Mouse (Mus musculus) liver, embryonic 11.5 days (tissue): ENCODE data around the gene Rras. TPM values are rescaled to one million over a fixed set of nuclear protein-coding genes. Genes with fewer than 3 reads are reported as not detected.
A peak's percentile ranks its signal among the peaks of the same experiment; 100 is the strongest.

ENCODE experiments used
- ATAC-seq: fragments of 200-750 bp; cut with Nextera tagmentation; replicated peaks from 2 replicates; pipeline ENCODE4 v1.8.0; 2017; ENCODE audit warnings: moderate number of reproducible peaks, mild to moderate bottlenecking, moderate TSS enrichment, moderate library complexity; ENCODE audit not compliant: low FRiP score
- DNase-seq: peaks from one replicate; pipeline ENCODE4 v3.0.0-alpha.2; 2017; ENCODE audit warnings: low spot score
- H3K27ac ChIP-seq: fragments of 300-500 bp; sonication (generic); 2 replicates; pipeline ENCODE4 v1.5.1; 2014; ENCODE audit warnings: mild to moderate bottlenecking, low read depth, low read length, control low read depth
- H3K27me3 ChIP-seq: fragments of 300-500 bp; sonication (generic); replicated peaks from 2 replicates; pipeline ENCODE4 v1.6.1; 2014; ENCODE audit warnings: low read length, mixed read lengths; ENCODE audit not compliant: control insufficient read depth, insufficient read depth
- H3K36me3 ChIP-seq: fragments of 300-500 bp; sonication (generic); 2 replicates; pipeline ENCODE4 v1.6.1; 2014; ENCODE audit warnings: mild to moderate bottlenecking, low read length, moderate library complexity, mixed read lengths; ENCODE audit not compliant: control insufficient read depth, insufficient read depth
- H3K4me1 ChIP-seq: fragments of 300-500 bp; sonication (generic); replicated peaks from 2 replicates; pipeline ENCODE4 v1.6.1; 2014; ENCODE audit warnings: low read length, mixed read lengths; ENCODE audit not compliant: control insufficient read depth, insufficient read depth
- H3K4me2 ChIP-seq: fragments of 300-500 bp; sonication (generic); 2 replicates; pipeline ENCODE4 v1.6.1; 2014; ENCODE audit warnings: mild to moderate bottlenecking, control low read depth, moderate library complexity
- H3K4me3 ChIP-seq: fragments of 300-500 bp; sonication (generic); 2 replicates; pipeline ENCODE4 v1.5.1; 2014; ENCODE audit warnings: low read depth, low read length, control low read depth
- H3K9ac ChIP-seq: fragments of 300-500 bp; sonication (generic); 2 replicates; pipeline ENCODE4 v1.6.1; 2014; ENCODE audit warnings: low read depth, low read length, control low read depth
- H3K9me3 ChIP-seq: fragments of 300-500 bp; sonication (generic); 2 replicates; pipeline ENCODE4 v1.6.1; 2016; ENCODE audit warnings: low read length, inconsistent platforms, mixed read lengths; ENCODE audit not compliant: control insufficient read depth
- WGBS: fragments of 180-500 bp; shearing (Covaris S2); extraction: QIAGEN DNeasy Blood & Tissue Kit; methylation state at CpG from one replicate; pipeline ENCODE4 v1.1.7; 2014; 5-methylcytosine and 5-hydroxymethylcytosine counted together
- polyA plus RNA-seq: library from polyadenylated mRNA; unstranded; fragments of >200 nt; fragmentation: Nextera tagmentation; extraction: Ambion mirVana; gene quantifications from 2 replicates; pipeline ENCODE4 v1.2.1, GENCODE M21; 2014

The Rras gene
- polyA plus RNA-seq, 1 experiment from 2014 or later = 21.6 TPM

GRCm38 (mm10) chr7:45027761-45028160 is 10.0 kb downstream of the Rras start:
- ATAC-seq = no peak
- WGBS = 82% methylated on average over 9 of the region's 9 CpGs
- Histone ChIP-seq H3K27ac (no peak overlapping the region), H3K9ac (no peak overlapping the region), H3K4me1 (no peaks in the 10 kb centered on the region; the same call in 1 of the 2 replicates), H3K9me3 (no peaks in the 10 kb centered on the region), H3K27me3 (no peaks in the 10 kb centered on the region), H3K36me3 (peaks cover 43% of the 10 kb centered on the region), H3K4me2 (no peak overlapping the region), H3K4me3 (no peak overlapping the region)
- DNase-seq = no peak

GRCm38 (mm10) chr7:45028351-45028750 is 10.6 kb downstream of the Rras start:
- no peak overlapping the region for H3K27ac ChIP-seq
- H3K36me3 ChIP-seq = peaks cover 48% of the 10 kb centered on the region
- DNase-seq (no peak), ATAC-seq (no peak)
- H3K4me1 ChIP-seq = no peaks in the 10 kb centered on the region; the same call in 1 of the 2 replicates
- H3K9ac ChIP-seq = no peak overlapping the region
- no peak overlapping the region for H3K4me2 ChIP-seq
- no peaks in the 10 kb centered on the region for H3K9me3 ChIP-seq
- WGBS = 90% methylated on average over 11 of the region's 11 CpGs
- H3K4me3 ChIP-seq = no peak overlapping the region
- no peaks in the 10 kb centered on the region for H3K27me3 ChIP-seq

GRCm38 (mm10) chr7:45029995-45030394 is 12.2 kb downstream of the Rras start:
- H3K36me3 ChIP-seq = peaks cover 65% of the 10 kb centered on the region
- H3K9ac ChIP-seq = no peak overlapping the region
- ATAC-seq (no peak), DNase-seq (no peak)
- 92% methylated on average over 6 of the region's 6 CpGs for WGBS
- H3K9me3 ChIP-seq = no peaks in the 10 kb centered on the region
- no peaks in the 10 kb centered on the region; the same call in 1 of the 2 replicates for H3K4me1 ChIP-seq
- no peak overlapping the region for H3K27ac ChIP-seq
- no peak overlapping the region for H3K4me2 ChIP-seq
- no peak overlapping the region for H3K4me3 ChIP-seq
- H3K27me3 ChIP-seq = no peaks in the 10 kb centered on the region

GRCm38 (mm10) chr7:45030857-45031256 is 13.1 kb downstream of the Rras start:
- no peak overlapping the region for H3K4me3 ChIP-seq
- H3K9ac ChIP-seq = no peak overlapping the region
- no peak overlapping the region for H3K27ac ChIP-seq
- no peaks in the 10 kb centered on the region for H3K9me3 ChIP-seq
- no peaks in the 10 kb centered on the region for H3K27me3 ChIP-seq
- DNase-seq = no peak
- ATAC-seq = no peak
- 90% methylated on average over 8 of the region's 8 CpGs for WGBS
- peaks cover 67% of the 10 kb centered on the region for H3K36me3 ChIP-seq
- no peak overlapping the region for H3K4me2 ChIP-seq
- no peaks in the 10 kb centered on the region for H3K4me1 ChIP-seq

GRCm38 (mm10) chr7:45033722-45034359 is 16.1 kb downstream of the Rras start:
- no peaks in the 10 kb centered on the region for H3K9me3 ChIP-seq
- H3K36me3 ChIP-seq = peaks cover 76% of the 10 kb centered on the region
- 91% methylated on average over 19 of the region's 19 CpGs for WGBS
- no peaks in the 10 kb centered on the region for H3K27me3 ChIP-seq
- no peak for ATAC-seq
- no peaks in the 10 kb centered on the region for H3K4me1 ChIP-seq
- H3K27ac ChIP-seq = no peak overlapping the region
- no peak overlapping the region for H3K4me3 ChIP-seq
- no peak for DNase-seq
- H3K4me2 ChIP-seq = no peak overlapping the region
- H3K9ac ChIP-seq = no peak overlapping the region

- H3K4me1 ChIP-seq = no peaks in the 10 kb centered on the region
- DNase-seq (no peak), ATAC-seq (no peak)
- H3K36me3 ChIP-seq = peaks cover 79% of the 10 kb centered on the region
- no peak overlapping the region for H3K27ac ChIP-seq
- WGBS = 85% methylated on average over 3 of the region's 3 CpGs
- H3K9me3 ChIP-seq = no peaks in the 10 kb centered on the region
- no peaks in the 10 kb centered on the region for H3K27me3 ChIP-seq
- H3K9ac ChIP-seq = no peak overlapping the region
- no peak overlapping the region for H3K4me3 ChIP-seq
- no peak overlapping the region for H3K4me2 ChIP-seq
Measured at GRCm38 (mm10) chr7:45035631-45036030, 17.9 kb downstream of the Rras start.

- 86% methylated on average over 11 of the region's 11 CpGs for WGBS
- H3K36me3 ChIP-seq = peaks cover 78% of the 10 kb centered on the region
Measured at GRCm38 (mm10) chr7:45036702-45037101, 18.9 kb downstream of the Rras start.

GRCm38 (mm10) chr7:45037720-45038361 is 20.1 kb downstream of the Rras start:
- Histone ChIP-seq H3K9me3 (no peaks in the 10 kb centered on the region), H3K4me2 (no peak overlapping the region), H3K27ac (no peak overlapping the region), H3K4me1 (no peaks in the 10 kb centered on the region), H3K9ac (no peak overlapping the region), H3K27me3 (no peaks in the 10 kb centered on the region), H3K36me3 (peaks cover 75% of the 10 kb centered on the region), H3K4me3 (no peak overlapping the region; the same call in 1 of the 2 replicates)
- WGBS = 63% methylated on average over 7 of the region's 7 CpGs
- ATAC-seq = 0 out of 2 replicates have a peak, but pooled peaks have one; percentile 66
- peak; percentile 66 for DNase-seq

More at GRCm38 (mm10) chr7:45036702-45037101, 18.9 kb downstream of the Rras start:
- no peaks in the 10 kb centered on the region for H3K4me1 ChIP-seq
- H3K9ac ChIP-seq = no peak overlapping the region
- H3K27me3 ChIP-seq = no peaks in the 10 kb centered on the region
- DNase-seq = no peak
- H3K4me3 ChIP-seq = no peak overlapping the region
- H3K27ac ChIP-seq = no peak overlapping the region
- ATAC-seq = no peak
- no peak overlapping the region for H3K4me2 ChIP-seq
- H3K9me3 ChIP-seq = no peaks in the 10 kb centered on the region

- no peaks in the 10 kb centered on the region for H3K9me3 ChIP-seq
- H3K36me3 ChIP-seq = peaks cover 75% of the 10 kb centered on the region
- H3K4me2 ChIP-seq = no peak overlapping the region
- H3K27ac ChIP-seq = no peak overlapping the region
- DNase-seq (no peak), ATAC-seq (no peak)
- WGBS = 90% methylated on average over 9 of the region's 9 CpGs
- no peak overlapping the region for H3K9ac ChIP-seq
- no peak overlapping the region for H3K4me3 ChIP-seq
- H3K4me1 ChIP-seq = no peaks in the 10 kb centered on the region
- no peaks in the 10 kb centered on the region for H3K27me3 ChIP-seq
Measured at GRCm38 (mm10) chr7:45038411-45038810, 20.6 kb downstream of the Rras start.
